Mouse (Mus musculus): ENCODE measurements around the gene Ppm1e. TPM values are rescaled to one million over a fixed set of nuclear protein-coding genes. Genes with fewer than 3 reads are reported as not detected.

Ppm1e gene
- polyA plus RNA-seq, 1 experiment from 2014 or later = 24.1 TPM

GRCm38 (mm10) chr11:87318956-87319708 lies 39.7 kb downstream of the Ppm1e start:
- Histone ChIP-seq H3K27me3 (ENCODE audit: control insufficient read depth, insufficient read depth, low read depth, low read length) (no peaks in the 10 kb centered on the region), H3K36me3 (ENCODE audit: control insufficient read depth, insufficient read depth, low read length) (no peaks in the 10 kb centered on the region), H3K9me3 (replicated peaks; ENCODE audit: control insufficient read depth, low read length, poor library complexity, severe bottlenecking) (no peaks in the 10 kb centered on the region), H3K4me3 (ENCODE audit: low read depth, low read length) (no peak overlapping the region), H3K9ac (ENCODE audit: low read depth, low read length) (no peak overlapping the region), H3K27ac (ENCODE audit: low read length) (no peak overlapping the region), H3K4me1 (ENCODE audit: control insufficient read depth, insufficient read depth, low read length) (peaks cover 4% of the 10 kb centered on the region), H3K4me2 (ENCODE audit: low read length) (no peak overlapping the region)
- ATAC-seq = no peak
- WGBS = 82% methylated on average over 9 of the region's 9 CpGs

- no peak overlapping the region for H3K27ac ChIP-seq (ENCODE audit: low read length)
Observed at GRCm38 (mm10) chr11:87313533-87313932, 45.3 kb downstream of the Ppm1e start.

GRCm38 (mm10) chr11:87310309-87310708 lies 48.5 kb downstream of the Ppm1e start:
- WGBS = 88% methylated on average over 2 of the region's 2 CpGs
- no peak overlapping the region for H3K27ac ChIP-seq (ENCODE audit: low read length)
- ATAC-seq = no peak
- no peaks in the 10 kb centered on the region for H3K27me3 ChIP-seq (ENCODE audit: control insufficient read depth, insufficient read depth, low read depth, low read length)
- H3K4me3 ChIP-seq (ENCODE audit: low read depth, low read length) = no peak overlapping the region
- no peak overlapping the region for H3K4me2 ChIP-seq (ENCODE audit: low read length)
- H3K36me3 ChIP-seq (ENCODE audit: control insufficient read depth, insufficient read depth, low read length) = no peaks in the 10 kb centered on the region
- H3K9me3 ChIP-seq (replicated peaks; ENCODE audit: control insufficient read depth, low read length, poor library complexity, severe bottlenecking) = no peaks in the 10 kb centered on the region
- H3K4me1 ChIP-seq (ENCODE audit: control insufficient read depth, insufficient read depth, low read length) = no peaks in the 10 kb centered on the region
- no peak overlapping the region for H3K9ac ChIP-seq (ENCODE audit: low read depth, low read length)

More at GRCm38 (mm10) chr11:87313533-87313932, 45.3 kb downstream of the Ppm1e start:
- no peaks in the 10 kb centered on the region for H3K9me3 ChIP-seq (replicated peaks; ENCODE audit: control insufficient read depth, low read length, poor library complexity, severe bottlenecking)
- no peak overlapping the region for H3K4me2 ChIP-seq (ENCODE audit: low read length)
- H3K4me3 ChIP-seq (ENCODE audit: low read depth, low read length) = no peak overlapping the region
- H3K36me3 ChIP-seq (ENCODE audit: control insufficient read depth, insufficient read depth, low read length) = no peaks in the 10 kb centered on the region
- WGBS = 64% methylated on average over 3 of the region's 3 CpGs
- H3K4me1 ChIP-seq (ENCODE audit: control insufficient read depth, insufficient read depth, low read length) = no peaks in the 10 kb centered on the region
- ATAC-seq = no peak
- H3K27me3 ChIP-seq (ENCODE audit: control insufficient read depth, insufficient read depth, low read depth, low read length) = no peaks in the 10 kb centered on the region
- H3K9ac ChIP-seq (ENCODE audit: low read depth, low read length) = no peak overlapping the region

- Histone ChIP-seq H3K4me3 (ENCODE audit: low read depth, low read length) (no peak overlapping the region), H3K9me3 (replicated peaks; ENCODE audit: control insufficient read depth, low read length, poor library complexity, severe bottlenecking) (no peaks in the 10 kb centered on the region), H3K9ac (ENCODE audit: low read depth, low read length) (no peak overlapping the region), H3K4me1 (ENCODE audit: control insufficient read depth, insufficient read depth, low read length) (no peaks in the 10 kb centered on the region), H3K36me3 (ENCODE audit: control insufficient read depth, insufficient read depth, low read length) (no peaks in the 10 kb centered on the region), H3K4me2 (ENCODE audit: low read length) (no peak overlapping the region), H3K27me3 (ENCODE audit: control insufficient read depth, insufficient read depth, low read depth, low read length) (no peaks in the 10 kb centered on the region), H3K27ac (ENCODE audit: low read length) (no peak overlapping the region)
- ATAC-seq = no peak
- 68% methylated on average over 8 of the region's 8 CpGs for WGBS
Observed at GRCm38 (mm10) chr11:87309329-87310074, 49.3 kb downstream of the Ppm1e start.

GRCm38 (mm10) chr11:87299066-87299465 lies 59.8 kb downstream of the Ppm1e start:
- WGBS = 66% methylated on average over 5 of the region's 5 CpGs
- no peak for ATAC-seq
- Histone ChIP-seq H3K9ac (ENCODE audit: low read depth, low read length) (no peak overlapping the region), H3K27me3 (ENCODE audit: control insufficient read depth, insufficient read depth, low read depth, low read length) (no peaks in the 10 kb centered on the region), H3K36me3 (ENCODE audit: control insufficient read depth, insufficient read depth, low read length) (no peaks in the 10 kb centered on the region), H3K4me3 (ENCODE audit: low read depth, low read length) (no peak overlapping the region), H3K4me2 (ENCODE audit: low read length) (no peak overlapping the region), H3K9me3 (replicated peaks; ENCODE audit: control insufficient read depth, low read length, poor library complexity, severe bottlenecking) (no peaks in the 10 kb centered on the region), H3K27ac (ENCODE audit: low read length) (no peak overlapping the region), H3K4me1 (ENCODE audit: control insufficient read depth, insufficient read depth, low read length) (no peaks in the 10 kb centered on the region; the same call in 1 of the 2 replicates)

- Histone ChIP-seq H3K27ac (ENCODE audit: low read length) (no peak overlapping the region), H3K9me3 (replicated peaks; ENCODE audit: control insufficient read depth, low read length, poor library complexity, severe bottlenecking) (no peaks in the 10 kb centered on the region), H3K4me1 (ENCODE audit: control insufficient read depth, insufficient read depth, low read length) (no peaks in the 10 kb centered on the region; the same call in 1 of the 2 replicates), H3K27me3 (ENCODE audit: control insufficient read depth, insufficient read depth, low read depth, low read length) (no peaks in the 10 kb centered on the region), H3K9ac (ENCODE audit: low read depth, low read length) (no peak overlapping the region), H3K4me2 (ENCODE audit: low read length) (no peak overlapping the region), H3K36me3 (ENCODE audit: control insufficient read depth, insufficient read depth, low read length) (no peaks in the 10 kb centered on the region), H3K4me3 (ENCODE audit: low read depth, low read length) (no peak overlapping the region)
- no peak for ATAC-seq
- 93% methylated on average over 6 of the region's 6 CpGs for WGBS
Observed at GRCm38 (mm10) chr11:87296467-87296866, 62.4 kb downstream of the Ppm1e start.

- WGBS = 85% methylated on average over 2 of the region's 2 CpGs
- no peaks in the 10 kb centered on the region; the same call in 1 of the 2 replicates for H3K4me1 ChIP-seq (ENCODE audit: control insufficient read depth, insufficient read depth, low read length)
- no peaks in the 10 kb centered on the region for H3K36me3 ChIP-seq (ENCODE audit: control insufficient read depth, insufficient read depth, low read length)
- no peak overlapping the region for H3K4me2 ChIP-seq (ENCODE audit: low read length)
- ATAC-seq = no peak
- no peak overlapping the region for H3K27ac ChIP-seq (ENCODE audit: low read length)
- no peak overlapping the region for H3K4me3 ChIP-seq (ENCODE audit: low read depth, low read length)
- H3K9me3 ChIP-seq (replicated peaks; ENCODE audit: control insufficient read depth, low read length, poor library complexity, severe bottlenecking) = no peaks in the 10 kb centered on the region
- no peak overlapping the region for H3K9ac ChIP-seq (ENCODE audit: low read depth, low read length)
- no peaks in the 10 kb centered on the region for H3K27me3 ChIP-seq (ENCODE audit: control insufficient read depth, insufficient read depth, low read depth, low read length)
Observed at GRCm38 (mm10) chr11:87295636-87296035, 63.2 kb downstream of the Ppm1e start.

GRCm38 (mm10) chr11:87289313-87289712 lies 69.5 kb downstream of the Ppm1e start:
- no peak overlapping the region for H3K4me3 ChIP-seq (ENCODE audit: low read depth, low read length)
- H3K27me3 ChIP-seq (ENCODE audit: control insufficient read depth, insufficient read depth, low read depth, low read length) = no peaks in the 10 kb centered on the region
- no peaks in the 10 kb centered on the region for H3K36me3 ChIP-seq (ENCODE audit: control insufficient read depth, insufficient read depth, low read length)
- H3K9ac ChIP-seq (ENCODE audit: low read depth, low read length) = no peak overlapping the region
- no peaks in the 10 kb centered on the region for H3K9me3 ChIP-seq (replicated peaks; ENCODE audit: control insufficient read depth, low read length, poor library complexity, severe bottlenecking)
- WGBS = 88% methylated on average over 8 of the region's 8 CpGs
- H3K4me2 ChIP-seq (ENCODE audit: low read length) = no peak overlapping the region
- no peak for ATAC-seq
- no peak overlapping the region for H3K27ac ChIP-seq (ENCODE audit: low read length)
- no peaks in the 10 kb centered on the region for H3K4me1 ChIP-seq (ENCODE audit: control insufficient read depth, insufficient read depth, low read length)

GRCm38 (mm10) chr11:87286194-87286593 lies 72.6 kb downstream of the Ppm1e start:
- no peaks in the 10 kb centered on the region for H3K27me3 ChIP-seq (ENCODE audit: control insufficient read depth, insufficient read depth, low read depth, low read length)
- H3K36me3 ChIP-seq (ENCODE audit: control insufficient read depth, insufficient read depth, low read length) = no peaks in the 10 kb centered on the region
- H3K4me1 ChIP-seq (ENCODE audit: control insufficient read depth, insufficient read depth, low read length) = no peaks in the 10 kb centered on the region
- WGBS = 96% methylated on average over 2 of the region's 2 CpGs
- no peak overlapping the region for H3K9ac ChIP-seq (ENCODE audit: low read depth, low read length)
- no peaks in the 10 kb centered on the region for H3K9me3 ChIP-seq (replicated peaks; ENCODE audit: control insufficient read depth, low read length, poor library complexity, severe bottlenecking)
- H3K4me2 ChIP-seq (ENCODE audit: low read length) = no peak overlapping the region
- no peak for ATAC-seq
- no peak overlapping the region for H3K4me3 ChIP-seq (ENCODE audit: low read depth, low read length)
- H3K27ac ChIP-seq (ENCODE audit: low read length) = no peak overlapping the region
